In the genomic region with DNA sequence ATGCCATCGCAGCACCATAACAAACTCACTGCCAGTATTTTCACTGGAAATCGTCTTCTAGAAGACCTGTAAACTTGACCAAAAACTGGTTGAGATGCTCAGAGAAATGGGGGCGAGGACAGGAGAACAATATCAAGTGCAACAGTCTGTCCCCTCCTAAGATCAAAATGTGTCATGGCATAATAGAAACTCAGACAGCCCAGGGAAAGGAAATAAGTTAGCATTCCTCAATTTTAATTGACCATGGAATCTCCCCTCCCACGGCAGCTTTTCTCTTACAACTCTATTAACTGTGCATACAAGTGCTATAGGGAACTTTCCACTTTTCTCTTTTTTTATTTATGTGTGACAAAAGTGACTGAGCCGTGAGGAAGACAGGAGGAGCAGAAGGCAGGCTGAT, we compare ENCODE assay signal across 22 mouse cellular contexts. TPM values are rescaled to one million over a fixed set of nuclear protein-coding genes. Genes with fewer than 3 reads are reported as not detected.
A peak's percentile ranks its signal among the peaks of the same experiment; 100 is the strongest.
DNase-seq lines count a peak whose midpoint lies in the region; ATAC-seq and TF ChIP-seq lines count a peak whose summit lies in the region.
"Had no signal": no experiment of that assay in that cellular context is flagged by ENCODE, and none has a peak within 500 bp of the region (broad histone marks: within the 10 kb centered on the region; RNA-seq: fewer than 3 reads in every experiment).

No protein-coding gene starts in this region.

- no peak overlapping the region for H3K4me3 ChIP-seq in kidney, embryonic 16.5 days (ENCODE audit: low read length)
- H3K4me3 ChIP-seq in kidney, postnatal 0 days (replicated peaks; ENCODE audit: low read depth, low read length): no peak overlapping the region
- H3K4me3 ChIP-seq: embryonic facial prominence, embryonic 12.5 days; embryonic facial prominence, embryonic 15.5 days; gastrocnemius, adult 2 months; hindbrain, embryonic 12.5 days had no signal

- peak; percentile 25 for DNase-seq in kidney, adult 9 months
- DNase-seq in kidney, postnatal 10 days: no peak
- DNase-seq in kidney, postnatal 14 days: no peak
- peak; percentile 60 for DNase-seq in kidney, postnatal 0 days (ENCODE audit: low spot score)
- DNase-seq in left cerebral cortex, adult 11 months (ENCODE audit: low spot score): no peak
- DNase-seq: adrenal gland, adult 2 months; adrenal gland, postnatal 14 days; cerebellum, adult 11 months; cerebellum, adult 2 months; cerebellum, adult 9-11 months; cerebellum, postnatal 25 days; forebrain, postnatal 0 days; gastrocnemius, adult 2 months; gastrocnemius, postnatal 14 days; heart, adult 11 months had no signal

- no peak overlapping the region for H3K4me2 ChIP-seq in kidney, embryonic 16.5 days (replicated peaks; ENCODE audit: low read depth, low read length)
- no peak overlapping the region; the same call in 1 of the 2 replicates for H3K4me2 ChIP-seq in kidney, postnatal 0 days (ENCODE audit: low read length)
- H3K4me2 ChIP-seq: embryonic facial prominence, embryonic 12.5 days; embryonic facial prominence, embryonic 15.5 days; heart, embryonic 11.5 days; hindbrain, embryonic 12.5 days had no signal

- no peak for TF ChIP-seq CTCF in kidney, postnatal 0 days (IDR thresholded peaks at IDR 0.05; ENCODE audit: low read depth)

- H3K27me3 ChIP-seq in kidney, embryonic 16.5 days (ENCODE audit: insufficient read depth, low read length): no peaks in the 10 kb centered on the region
- H3K27me3 ChIP-seq in kidney, postnatal 0 days (ENCODE audit: insufficient read depth, low read length): no peaks in the 10 kb centered on the region
- H3K27me3 ChIP-seq: embryonic facial prominence, embryonic 12.5 days; embryonic facial prominence, embryonic 15.5 days; hindbrain, embryonic 12.5 days had no signal

- peaks cover 21% of the 10 kb centered on the region for H3K4me1 ChIP-seq in kidney, embryonic 16.5 days (ENCODE audit: insufficient read depth, low read length)
- H3K4me1 ChIP-seq in kidney, postnatal 0 days (replicated peaks; ENCODE audit: insufficient read depth, low read length): peaks cover 12% of the 10 kb centered on the region

- H3K27ac ChIP-seq in kidney, embryonic 16.5 days (ENCODE audit: low read length): peak overlapping the region; percentile 75
- H3K27ac ChIP-seq in kidney, postnatal 0 days: peak overlapping the region; percentile 79
- H3K27ac ChIP-seq: embryonic facial prominence, embryonic 12.5 days; embryonic facial prominence, embryonic 15.5 days; gastrocnemius, adult 2 months; hindbrain, embryonic 12.5 days had no signal

- WGBS in kidney, embryonic 16.5 days: 47% methylated on average over 5 of the region's 5 CpGs
- WGBS in kidney, postnatal 0 days: 45% methylated on average over 5 of the region's 5 CpGs

- peaks cover 11% of the 10 kb centered on the region for H3K36me3 ChIP-seq in kidney, embryonic 16.5 days (ENCODE audit: insufficient read depth, low read length)
- H3K36me3 ChIP-seq in kidney, postnatal 0 days (ENCODE audit: insufficient read depth, low read length): no peaks in the 10 kb centered on the region

- H3K9ac ChIP-seq in kidney, embryonic 16.5 days (replicated peaks; ENCODE audit: low read length): no peak overlapping the region; the same call in 1 of the 2 replicates
- H3K9ac ChIP-seq in kidney, postnatal 0 days (ENCODE audit: low read depth, low read length): no peak overlapping the region
- H3K9ac ChIP-seq: embryonic facial prominence, embryonic 12.5 days; embryonic facial prominence, embryonic 15.5 days; forebrain, postnatal 0 days; hindbrain, embryonic 12.5 days had no signal

- H3K9me3 ChIP-seq in kidney, embryonic 16.5 days (ENCODE audit: low read length): peaks cover 8% of the 10 kb centered on the region; the same call in 1 of the 2 replicates
- no peaks in the 10 kb centered on the region for H3K9me3 ChIP-seq in kidney, postnatal 0 days (replicated peaks; ENCODE audit: low read length)
- H3K9me3 ChIP-seq: embryonic facial prominence, embryonic 12.5 days; embryonic facial prominence, embryonic 15.5 days; hindbrain, embryonic 12.5 days had no signal

- ATAC-seq in kidney, embryonic 16.5 days (ENCODE audit: low FRiP score, low TSS enrichment): no peak
- no peak for ATAC-seq in kidney, postnatal 0 days (replicated peaks; ENCODE audit: low FRiP score, low read depth)
- ATAC-seq: CD4-positive, CD25-positive, alpha-beta regulatory T cell, adult 4 months; forebrain, embryonic 14.5 days; forebrain, postnatal 0 days had no signal

RNA-seq across cellular contexts. Expression of gene Ctnnal1, which starts 2.8 kb away (rescaled TPM):
- 38.7 and 39.7 TPM in 2 replicates for polyA plus RNA-seq in kidney, embryonic 16.5 days (2015; fragmentation: Nextera tagmentation; extraction: Ambion mirVana)
- polyA plus RNA-seq in kidney, postnatal 0 days (2015; fragmentation: Nextera tagmentation; extraction: Ambion mirVana): 36.1 and 38.1 TPM in 2 replicates

Comparison
In these comparisons a context has a peak if more than half of its experiments do, and no peak if none do; other contexts are left out.
1. DNase-seq: peak in kidney, adult 9 months (single experiment) and kidney, postnatal 0 days (single experiment); none in kidney, postnatal 10 days (single experiment), kidney, postnatal 14 days (single experiment) and left cerebral cortex, adult 11 months (single experiment).